Mouse (Mus musculus) midbrain, embryonic 11.5 days (tissue): ENCODE measurements around the gene Spop. TPM values are rescaled to one million over a fixed set of nuclear protein-coding genes. Genes with fewer than 3 reads are reported as not detected.

ENCODE experiments used
- ATAC-seq: fragments of 200-750 bp; cut with Nextera tagmentation; 2 replicates; pipeline ENCODE4 v1.8.0; 2017; ENCODE audit warnings: moderate TSS enrichment, moderate library complexity; ENCODE audit not compliant: low FRiP score
- DNase-seq: peaks from one replicate; pipeline ENCODE4 v3.0.0; 2015; ENCODE audit warnings: low spot score; ENCODE audit errors: missing footprints
- H3K27ac ChIP-seq: fragments of 300-500 bp; sonication (generic); 2 replicates; pipeline ENCODE4 v1.5.1; 2014; ENCODE audit warnings: low read depth, low read length
- H3K27me3 ChIP-seq: fragments of 300-500 bp; sonication (generic); 2 replicates; pipeline ENCODE4 v1.6.1; 2014; ENCODE audit warnings: mild to moderate bottlenecking, low read length, moderate library complexity, mixed read lengths; ENCODE audit not compliant: control insufficient read depth, insufficient read depth
- H3K36me3 ChIP-seq: fragments of 300-500 bp; sonication (generic); 2 replicates; pipeline ENCODE4 v1.6.1; 2014; ENCODE audit warnings: mild to moderate bottlenecking, low read length, moderate library complexity, mixed read lengths; ENCODE audit not compliant: control insufficient read depth, insufficient read depth
- H3K4me1 ChIP-seq: fragments of 300-500 bp; sonication (generic); 2 replicates; pipeline ENCODE4 v1.6.1; 2014; ENCODE audit warnings: low read length; ENCODE audit not compliant: control insufficient read depth, insufficient read depth
- H3K4me2 ChIP-seq: fragments of 300-500 bp; sonication (generic); 2 replicates; pipeline ENCODE4 v1.6.1; 2014; ENCODE audit warnings: mild to moderate bottlenecking, moderate library complexity
- H3K4me3 ChIP-seq: fragments of 300-500 bp; sonication (generic); 2 replicates; pipeline ENCODE4 v1.5.1; 2014; ENCODE audit warnings: low read depth, low read length
- H3K9ac ChIP-seq: fragments of 300-500 bp; sonication (generic); 2 replicates; pipeline ENCODE4 v1.6.1; 2014; ENCODE audit warnings: low read length
- H3K9me3 ChIP-seq: fragments of 300-500 bp; sonication (generic); 2 replicates; pipeline ENCODE4 v1.6.1; 2016; ENCODE audit warnings: low read length; ENCODE audit not compliant: control insufficient read depth
- WGBS: fragments of 180-500 bp; shearing (Covaris S2); extraction: QIAGEN DNeasy Blood & Tissue Kit; methylation state at CpG from one replicate; pipeline ENCODE4 v1.1.7; 2014; 5-methylcytosine and 5-hydroxymethylcytosine counted together
- polyA plus RNA-seq: library from polyadenylated mRNA; unstranded; fragments of >200 nt; fragmentation: Nextera tagmentation; extraction: Ambion mirVana; gene quantifications from 2 replicates; pipeline ENCODE4 v1.2.1, GENCODE M21; 2014

The Spop gene
- polyA plus RNA-seq, 1 experiment from 2014 or later = 132 TPM

- H3K4me3 ChIP-seq = no peak overlapping the region
- no peaks in the 10 kb centered on the region for H3K9me3 ChIP-seq
- 55% methylated on average over 1 of the region's 1 CpGs for WGBS
- DNase-seq = no peak
- no peaks in the 10 kb centered on the region; the same call in 1 of the 2 replicates for H3K36me3 ChIP-seq
- H3K4me2 ChIP-seq = no peak overlapping the region
- H3K27me3 ChIP-seq = no peaks in the 10 kb centered on the region
- no peaks in the 10 kb centered on the region for H3K4me1 ChIP-seq
- H3K27ac ChIP-seq = no peak overlapping the region
- no peak for ATAC-seq
- no peak overlapping the region for H3K9ac ChIP-seq
These were observed 17.3 kb upstream of the Spop start for GRCm38 (mm10) chr11:95396548-95396947.

- no peak overlapping the region for H3K4me2 ChIP-seq
- no peaks in the 10 kb centered on the region for H3K9me3 ChIP-seq
- peak; percentile 98 for DNase-seq
- H3K27ac ChIP-seq = no peak overlapping the region
- no peak overlapping the region for H3K4me3 ChIP-seq
- no peak overlapping the region for H3K9ac ChIP-seq
- ATAC-seq = no peak
- no peaks in the 10 kb centered on the region for H3K36me3 ChIP-seq
- WGBS = 62% methylated on average over 14 of the region's 14 CpGs
- H3K4me1 ChIP-seq = no peaks in the 10 kb centered on the region
- H3K27me3 ChIP-seq = no peaks in the 10 kb centered on the region
These were observed 15.7 kb upstream of the Spop start for GRCm38 (mm10) chr11:95397843-95398835.

GRCm38 (mm10) chr11:95399520-95400020 is 14.3 kb upstream of the Spop start:
- Histone ChIP-seq H3K9ac (no peak overlapping the region), H3K4me2 (no peak overlapping the region), H3K27ac (no peak overlapping the region), H3K9me3 (no peaks in the 10 kb centered on the region), H3K27me3 (no peaks in the 10 kb centered on the region), H3K4me3 (no peak overlapping the region), H3K4me1 (no peaks in the 10 kb centered on the region), H3K36me3 (no peaks in the 10 kb centered on the region)
- no peak for ATAC-seq
- peak; percentile 33 for DNase-seq
- WGBS = 78% methylated on average over 13 of the region's 13 CpGs

GRCm38 (mm10) chr11:95401568-95401967 is 12.3 kb upstream of the Spop start:
- no peaks in the 10 kb centered on the region for H3K4me1 ChIP-seq
- no peaks in the 10 kb centered on the region for H3K9me3 ChIP-seq
- H3K4me3 ChIP-seq = no peak overlapping the region
- no peaks in the 10 kb centered on the region for H3K36me3 ChIP-seq
- no peak overlapping the region for H3K9ac ChIP-seq
- H3K27me3 ChIP-seq = no peaks in the 10 kb centered on the region
- no peak overlapping the region for H3K4me2 ChIP-seq
- WGBS = 86% methylated on average over 5 of the region's 5 CpGs
- no peak overlapping the region for H3K27ac ChIP-seq
- ATAC-seq = no peak
- no peak for DNase-seq

GRCm38 (mm10) chr11:95402196-95402595 is 11.7 kb upstream of the Spop start:
- no peak for DNase-seq
- 24% methylated on average over 5 of the region's 5 CpGs for WGBS

GRCm38 (mm10) chr11:95402658-95403101 is 11.2 kb upstream of the Spop start:
- H3K27ac ChIP-seq = no peak overlapping the region
- no peak for ATAC-seq
- 32% methylated on average over 8 of the region's 8 CpGs for WGBS

More at GRCm38 (mm10) chr11:95402196-95402595, 11.7 kb upstream of the Spop start:
- Histone ChIP-seq H3K36me3 (no peaks in the 10 kb centered on the region), H3K4me1 (no peaks in the 10 kb centered on the region), H3K9ac (no peak overlapping the region), H3K27me3 (no peaks in the 10 kb centered on the region), H3K27ac (no peak overlapping the region), H3K9me3 (no peaks in the 10 kb centered on the region), H3K4me3 (no peak overlapping the region), H3K4me2 (no peak overlapping the region)
- ATAC-seq = no peak

GRCm38 (mm10) chr11:95403382-95404340 is 10.2 kb upstream of the Spop start:
- DNase-seq = no peak
- Histone ChIP-seq H3K27me3 (no peaks in the 10 kb centered on the region), H3K4me1 (no peaks in the 10 kb centered on the region), H3K9me3 (no peaks in the 10 kb centered on the region), H3K36me3 (no peaks in the 10 kb centered on the region), H3K27ac (no peak overlapping the region), H3K4me2 (no peak overlapping the region), H3K4me3 (no peak overlapping the region), H3K9ac (no peak overlapping the region)
- ATAC-seq = no peak
- 64% methylated on average over 16 of the region's 16 CpGs for WGBS

More at GRCm38 (mm10) chr11:95402658-95403101, 11.2 kb upstream of the Spop start:
- Histone ChIP-seq H3K4me2 (no peak overlapping the region), H3K36me3 (no peaks in the 10 kb centered on the region), H3K9ac (no peak overlapping the region), H3K27me3 (no peaks in the 10 kb centered on the region), H3K4me3 (no peak overlapping the region), H3K9me3 (no peaks in the 10 kb centered on the region), H3K4me1 (no peaks in the 10 kb centered on the region)
- DNase-seq = no peak

- ATAC-seq = no peak
- 85% methylated on average over 4 of the region's 4 CpGs for WGBS
- no peak overlapping the region for H3K4me3 ChIP-seq
- DNase-seq = no peak
- H3K27me3 ChIP-seq = no peaks in the 10 kb centered on the region
- H3K9me3 ChIP-seq = no peaks in the 10 kb centered on the region
- H3K4me1 ChIP-seq = no peaks in the 10 kb centered on the region
- H3K9ac ChIP-seq = no peak overlapping the region
- no peak overlapping the region for H3K4me2 ChIP-seq
- no peak overlapping the region for H3K27ac ChIP-seq
- no peaks in the 10 kb centered on the region for H3K36me3 ChIP-seq
These were observed 8.1 kb upstream of the Spop start for GRCm38 (mm10) chr11:95405771-95406170.
